Comparison of ENCODE assay signal across 25 mouse cellular contexts in genomic region chr2:180376730-180377129, GRCm38 (mm10). TPM values are rescaled to one million over a fixed set of nuclear protein-coding genes. Genes with fewer than 3 reads are reported as not detected.
DNase-seq lines count a peak whose midpoint lies in the region; ATAC-seq lines count a peak whose summit lies in the region.
"Had no signal": no experiment of that assay in that cellular context is flagged by ENCODE, and none has a peak within 500 bp of the region (broad histone marks: within the 10 kb centered on the region; RNA-seq: fewer than 3 reads in every experiment).

No protein-coding gene starts in this region.

- H3K4me2 ChIP-seq in midbrain, embryonic 11.5 days = no peak overlapping the region
- H3K4me2 ChIP-seq in midbrain, embryonic 15.5 days = no peak overlapping the region
- H3K4me2 ChIP-seq: embryonic facial prominence, embryonic 12.5 days; forebrain, embryonic 13.5 days; forebrain, embryonic 15.5 days had no signal

- H3K9me3 ChIP-seq in midbrain, embryonic 11.5 days (ENCODE audit: control insufficient read depth, low read length) = no peaks in the 10 kb centered on the region
- H3K9me3 ChIP-seq in midbrain, embryonic 15.5 days = no peaks in the 10 kb centered on the region
- H3K9me3 ChIP-seq: embryonic facial prominence, embryonic 10.5 days; embryonic facial prominence, embryonic 12.5 days; forebrain, embryonic 13.5 days; forebrain, embryonic 15.5 days; G1E had no signal

- no peaks in the 10 kb centered on the region for H3K4me1 ChIP-seq in midbrain, embryonic 11.5 days (ENCODE audit: control insufficient read depth, insufficient read depth, low read length)
- no peaks in the 10 kb centered on the region for H3K4me1 ChIP-seq in midbrain, embryonic 15.5 days
- H3K4me1 ChIP-seq: embryonic facial prominence, embryonic 10.5 days; embryonic facial prominence, embryonic 12.5 days; forebrain, embryonic 13.5 days; forebrain, embryonic 15.5 days had no signal

- H3K36me3 ChIP-seq in midbrain, embryonic 11.5 days (ENCODE audit: control insufficient read depth, insufficient read depth, low read length) = no peaks in the 10 kb centered on the region
- no peaks in the 10 kb centered on the region for H3K36me3 ChIP-seq in midbrain, embryonic 15.5 days (replicated peaks)
- H3K36me3 ChIP-seq: embryonic facial prominence, embryonic 10.5 days; embryonic facial prominence, embryonic 12.5 days; forebrain, embryonic 15.5 days; G1E had no signal

- H3K27ac ChIP-seq in midbrain, embryonic 11.5 days (ENCODE audit: low read depth, low read length) = no peak overlapping the region
- no peak overlapping the region for H3K27ac ChIP-seq in midbrain, embryonic 15.5 days
- H3K27ac ChIP-seq: embryonic facial prominence, embryonic 10.5 days; embryonic facial prominence, embryonic 12.5 days; forebrain, embryonic 13.5 days; forebrain, embryonic 15.5 days had no signal

- 77% methylated on average over 5 of the region's 5 CpGs for WGBS in midbrain, embryonic 11.5 days
- WGBS in midbrain, embryonic 15.5 days = 83% methylated on average over 5 of the region's 5 CpGs

- H3K4me3 ChIP-seq in midbrain, embryonic 11.5 days (ENCODE audit: low read depth, low read length) = no peak overlapping the region
- H3K4me3 ChIP-seq in midbrain, embryonic 15.5 days = no peak overlapping the region
- H3K4me3 ChIP-seq: embryonic facial prominence, embryonic 10.5 days; embryonic facial prominence, embryonic 12.5 days; forebrain, embryonic 13.5 days; forebrain, embryonic 15.5 days had no signal

- peak; percentile 87 for DNase-seq in gastrocnemius, adult 18-20 months (ENCODE audit: low spot score)
- no peak for DNase-seq in gastrocnemius, postnatal 10 days
- peak; percentile 19 for DNase-seq in midbrain, embryonic 11.5 days (ENCODE audit: low spot score, missing footprints)
- DNase-seq in gastrocnemius, postnatal 25 days = peak; percentile 86
- DNase-seq in skeletal muscle tissue, adult 2 months (ENCODE audit: low read depth, low spot score) = peak; percentile 96
- DNase-seq in cerebellum, adult 18-20 months = no peak
- no peak for DNase-seq in heart, adult 18-20 months
- DNase-seq: adrenal gland, postnatal 14 days; B cell, adult 2 months; cerebellum, adult 2 months; cerebellum, adult 9-10 months; cerebellum, postnatal 10 days; cerebellum, postnatal 25 days had no signal

- H3K27me3 ChIP-seq in midbrain, embryonic 11.5 days (ENCODE audit: control insufficient read depth, insufficient read depth, low read length) = no peaks in the 10 kb centered on the region
- 0 out of 2 replicates have a peak, but pooled peaks cover 3% of the 10 kb centered on the region for H3K27me3 ChIP-seq in midbrain, embryonic 15.5 days (replicated peaks)
- H3K27me3 ChIP-seq: Patski had no signal

- ATAC-seq in midbrain, embryonic 11.5 days (ENCODE audit: low FRiP score) = no peak
- ATAC-seq in midbrain, embryonic 15.5 days (replicated peaks) = no peak
- ATAC-seq: activated CD4-positive, CD25-positive, alpha-beta regulatory T cell, adult 4 months; CD4-positive, CD25-positive, alpha-beta regulatory T cell, adult 4 months; forebrain, embryonic 13.5 days; forebrain, embryonic 15.5 days had no signal

- no peak overlapping the region for H3K9ac ChIP-seq in midbrain, embryonic 11.5 days (ENCODE audit: low read length)
- no peak overlapping the region for H3K9ac ChIP-seq in midbrain, embryonic 15.5 days
- H3K9ac ChIP-seq: embryonic facial prominence, embryonic 12.5 days; forebrain, embryonic 13.5 days; forebrain, embryonic 15.5 days had no signal

RNA-seq across cellular contexts. Expression of gene Gata5, which starts 42.2 kb away (rescaled TPM):
- not detected for total RNA-seq in gastrocnemius, adult 18-20 months (2021)
- total RNA-seq in gastrocnemius, postnatal 10 days (2021) = not detected
- polyA plus RNA-seq in midbrain, embryonic 11.5 days (2014; fragmentation: Nextera tagmentation; extraction: Ambion mirVana) = not detected in 2 replicates
- polyA plus RNA-seq in midbrain, embryonic 15.5 days (2015; fragmentation: Nextera tagmentation; extraction: Ambion mirVana) = not detected in 2 replicates
- not detected for total RNA-seq in gastrocnemius, postnatal 25 days (2021)
- under 1 TPM; 0.35 to 0.80 TPM for total RNA-seq in heart, adult 18-20 months (2021)
- total RNA-seq: CH12.LX had no signal
- polyA plus RNA-seq: activated CD4-positive, CD25-positive, alpha-beta regulatory T cell, adult 4 months; CD4-positive, CD25-positive, alpha-beta regulatory T cell, adult 4 months; cerebellum, adult 2 months; cortical plate, adult 2 months; embryonic facial prominence, embryonic 14.5 days; forebrain, embryonic 13.5 days; forebrain, embryonic 15.5 days; G1E; Patski had no signal

Comparison
In these comparisons a context has a peak if more than half of its experiments do, and no peak if none do; other contexts are left out.
1. DNase-seq: peak in gastrocnemius, adult 18-20 months (single experiment), midbrain, embryonic 11.5 days (single experiment), gastrocnemius, postnatal 25 days (single experiment) and skeletal muscle tissue, adult 2 months (single experiment); none in gastrocnemius, postnatal 10 days (single experiment), cerebellum, adult 18-20 months (0 of 2) and heart, adult 18-20 months (0 of 2).